Mouse (Mus musculus): ENCODE results near the gene Dst. TPM values are rescaled to one million over a fixed set of nuclear protein-coding genes. Genes with fewer than 3 reads are reported as not detected.

Dst gene
- total RNA-seq, 2 experiments from 2014 or later, result 123 to 171 TPM

DNA sequence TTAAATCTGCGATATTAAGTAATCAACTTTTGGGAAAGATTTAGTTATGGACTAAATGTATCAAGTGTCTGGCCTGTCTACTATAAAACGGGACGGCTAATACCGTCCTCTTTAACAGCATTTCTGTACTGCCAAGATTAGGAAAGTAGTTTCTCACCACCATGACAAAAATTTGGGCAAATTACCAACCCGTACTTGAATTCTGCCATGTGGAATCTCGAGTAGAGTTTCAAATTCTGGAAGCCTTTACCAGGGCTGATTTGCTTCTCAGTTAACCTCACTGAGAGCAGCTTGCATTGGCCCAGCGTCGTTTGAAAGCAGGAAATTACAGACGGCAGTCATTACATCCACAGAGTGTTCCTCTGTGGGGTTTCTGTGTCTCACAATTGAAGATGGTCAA lies 310.8 kb downstream of the Dst start:
- DNase-seq (ENCODE audit: low spot score in 2 of 2), result no peak

DNA sequence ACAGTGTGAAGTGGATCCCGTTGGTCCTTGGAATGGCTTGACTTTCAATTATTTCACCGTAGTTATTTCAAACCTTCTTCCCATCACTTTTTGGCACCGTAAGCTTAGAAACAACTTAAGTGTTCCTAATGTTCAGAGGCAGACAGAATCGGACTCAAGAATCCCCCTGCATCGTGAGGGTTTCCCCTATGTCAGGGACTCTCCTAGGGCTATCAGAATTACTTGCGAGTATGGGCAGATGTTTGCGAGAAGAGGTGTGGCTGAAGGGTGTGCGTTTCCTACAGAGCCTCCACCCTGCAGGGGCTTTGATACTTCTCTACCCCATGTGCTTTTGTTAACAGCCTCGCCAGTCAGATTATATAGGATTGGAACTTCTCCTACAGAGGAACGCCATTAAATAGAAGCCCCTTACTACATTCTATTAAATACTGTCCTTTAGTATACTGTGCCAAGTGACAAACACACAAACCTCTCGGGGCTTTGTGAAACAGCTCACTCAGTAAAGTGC lies 312.1 kb downstream of the Dst start:
- DNase-seq (ENCODE audit: low spot score in 2 of 2), result no peak

DNA sequence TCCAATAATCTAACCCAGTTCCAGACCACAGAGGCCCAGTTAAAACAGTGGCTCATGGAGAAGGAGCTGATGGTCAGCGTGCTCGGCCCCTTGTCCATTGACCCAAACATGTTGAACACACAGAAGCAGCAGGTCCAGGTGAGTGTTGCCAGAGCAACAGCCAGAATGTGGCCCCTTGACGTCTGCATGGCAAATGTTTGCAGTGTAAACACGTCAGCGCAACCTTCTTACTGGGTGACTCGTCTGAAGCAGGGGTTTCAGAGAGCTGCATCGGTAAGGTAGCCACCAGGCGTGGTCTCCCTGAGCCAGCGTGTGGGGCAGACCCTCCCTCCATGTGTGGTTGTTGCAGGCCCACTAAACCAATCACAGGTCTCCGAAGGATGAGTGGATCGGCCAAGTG lies 315.8 kb downstream of the Dst start:
- DNase-seq (ENCODE audit: low spot score in 2 of 2), result no peak

DNA sequence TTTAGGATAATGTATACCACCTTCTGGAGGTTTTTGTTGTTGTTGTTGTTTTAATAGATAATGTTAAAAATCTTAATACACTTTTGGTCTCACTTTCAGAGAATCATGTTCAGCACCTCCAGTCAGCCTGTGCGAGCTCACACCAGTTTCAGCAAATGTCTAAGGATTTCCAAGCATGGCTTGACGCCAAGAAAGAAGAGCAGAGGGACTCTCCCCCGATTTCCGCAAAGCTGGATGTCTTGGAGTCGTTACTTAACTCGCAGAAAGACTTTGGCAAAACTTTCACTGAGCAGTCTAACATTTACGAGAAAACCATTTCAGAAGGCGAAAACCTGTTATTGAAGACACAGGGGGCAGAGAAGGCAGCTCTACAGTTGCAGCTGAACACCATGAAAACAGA lies 319.7 kb downstream of the Dst start:
- no peak for DNase-seq (ENCODE audit: low spot score in 2 of 2)

DNA sequence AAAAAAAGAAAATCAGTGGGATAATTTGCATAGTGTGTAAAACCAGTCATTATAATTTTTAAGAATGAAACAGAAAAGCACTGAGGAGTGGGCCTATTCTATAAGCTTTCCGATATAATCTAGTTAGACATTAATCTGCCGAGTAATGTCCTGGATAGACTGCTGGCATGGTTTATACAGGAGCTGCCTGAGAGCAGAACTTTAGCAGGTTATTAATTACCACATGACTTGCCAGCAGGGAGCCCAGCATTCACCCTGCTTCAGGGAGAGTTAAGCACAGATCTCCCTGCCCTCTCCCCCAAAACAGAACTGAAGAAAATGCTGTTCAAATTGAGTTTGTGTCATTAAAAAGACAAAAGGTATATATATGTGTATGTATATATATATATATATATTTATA lies 323.0 kb downstream of the Dst start:
- DNase-seq (ENCODE audit: low spot score in 2 of 2), result no peak

DNA sequence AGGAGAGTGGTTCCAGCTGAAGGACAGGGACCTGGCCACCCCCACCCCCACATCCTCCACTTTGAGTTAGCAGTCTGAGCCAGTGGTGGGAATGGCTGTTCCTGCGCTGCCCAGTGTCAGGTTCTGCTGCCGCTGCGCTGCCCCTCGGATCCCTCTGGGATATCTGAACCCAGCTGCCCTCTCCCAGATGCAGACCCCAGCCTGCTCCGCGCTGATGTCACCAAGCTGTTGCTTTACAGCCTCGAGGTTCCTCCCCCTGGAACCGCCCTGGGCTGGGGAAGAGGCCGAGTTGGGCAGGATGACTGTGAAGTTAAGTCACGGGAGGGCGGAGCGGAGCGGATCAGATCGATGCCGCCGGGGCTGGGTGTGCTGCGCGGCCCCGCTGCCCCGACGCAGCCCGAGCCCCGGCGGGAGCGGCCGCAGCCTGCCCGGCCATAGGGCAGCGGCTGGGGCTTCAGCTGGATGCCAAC lies 328.3 kb downstream of the Dst start:
- peak; percentile 74 to 78 for DNase-seq (ENCODE audit: low spot score in 2 of 2)

DNA sequence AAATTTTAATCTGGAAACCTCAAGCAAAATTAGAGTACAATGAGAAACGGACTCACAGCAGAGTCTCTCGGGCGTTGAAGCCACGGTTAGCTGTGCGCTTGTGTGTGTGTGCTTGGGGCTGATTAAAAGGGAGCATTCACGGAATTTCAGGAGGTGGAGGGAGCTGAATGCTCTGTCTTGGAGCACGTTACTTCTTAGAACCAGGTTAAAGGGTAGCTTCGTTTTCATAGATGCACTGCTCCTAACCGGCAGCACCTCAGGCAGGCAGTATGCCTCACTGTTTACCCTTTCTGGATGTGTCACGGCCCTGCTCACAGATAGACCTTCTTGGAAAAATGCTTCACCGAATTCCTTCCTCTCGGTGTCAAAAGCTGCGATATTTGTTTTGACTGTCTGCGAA lies 329.2 kb downstream of the Dst start:
- DNase-seq (ENCODE audit: low spot score in 2 of 2), result no peak

DNA sequence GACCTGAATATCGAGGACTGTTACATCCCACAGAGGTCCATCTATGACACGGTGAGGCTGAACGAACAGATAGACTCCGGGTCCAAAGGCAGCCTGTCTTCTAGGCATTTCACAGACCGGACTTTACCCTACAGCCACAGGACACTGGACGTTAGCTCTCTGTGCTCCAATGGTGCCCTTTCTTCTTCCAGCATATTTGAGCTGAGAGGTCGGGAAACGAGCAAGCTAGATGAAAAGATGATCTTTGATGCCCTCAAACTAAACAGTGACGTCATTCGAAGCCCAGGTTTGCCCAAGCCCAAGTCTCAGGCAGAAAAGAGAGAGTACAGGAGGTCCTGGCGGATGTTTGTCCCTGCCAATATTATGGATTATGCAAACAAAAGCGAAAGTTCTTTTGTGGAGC lies 329.7 kb downstream of the Dst start:
- DNase-seq (ENCODE audit: low spot score in 2 of 2), result no peak

DNA sequence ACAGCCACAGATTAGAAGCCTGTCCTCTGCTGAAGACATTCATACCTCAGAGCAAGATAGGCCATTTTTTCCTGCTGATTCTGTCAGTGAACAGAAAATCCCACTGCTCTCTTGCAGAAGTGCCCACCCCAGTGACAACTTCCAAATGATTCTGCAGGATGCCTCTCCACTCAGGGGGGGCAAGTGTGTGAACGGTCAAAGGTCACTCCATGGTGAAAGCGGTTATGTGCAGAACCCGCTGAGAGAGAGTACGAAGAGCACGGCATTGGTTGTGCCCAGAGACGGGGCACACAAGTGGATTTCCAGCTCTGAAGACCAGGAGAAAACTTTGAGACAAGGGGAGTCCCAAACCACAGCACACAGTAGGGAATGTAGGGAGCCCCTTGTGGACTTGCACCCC lies 330.2 kb downstream of the Dst start:
- DNase-seq (ENCODE audit: low spot score in 2 of 2), result no peak

DNA sequence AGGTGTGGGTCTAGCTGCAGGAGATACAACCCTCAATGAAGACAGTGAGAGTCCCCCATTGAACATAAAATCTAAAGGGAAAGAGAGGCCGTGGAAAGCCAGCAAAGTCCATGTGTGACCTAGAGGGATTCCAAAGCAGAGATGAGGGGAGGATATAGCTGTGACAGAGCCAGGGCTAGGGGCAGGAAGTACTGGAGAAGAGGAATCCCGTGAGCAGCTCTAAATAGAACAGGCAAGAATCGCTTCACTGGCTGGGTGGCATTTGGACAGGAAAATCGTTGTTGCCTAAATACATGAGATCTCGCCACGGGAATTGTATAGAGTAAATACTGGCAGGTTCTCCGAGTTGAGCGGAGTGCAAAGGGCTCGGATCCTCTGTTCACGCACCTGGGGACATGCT lies 336.7 kb downstream of the Dst start:
- no peak for DNase-seq (ENCODE audit: low spot score in 2 of 2)

DNA sequence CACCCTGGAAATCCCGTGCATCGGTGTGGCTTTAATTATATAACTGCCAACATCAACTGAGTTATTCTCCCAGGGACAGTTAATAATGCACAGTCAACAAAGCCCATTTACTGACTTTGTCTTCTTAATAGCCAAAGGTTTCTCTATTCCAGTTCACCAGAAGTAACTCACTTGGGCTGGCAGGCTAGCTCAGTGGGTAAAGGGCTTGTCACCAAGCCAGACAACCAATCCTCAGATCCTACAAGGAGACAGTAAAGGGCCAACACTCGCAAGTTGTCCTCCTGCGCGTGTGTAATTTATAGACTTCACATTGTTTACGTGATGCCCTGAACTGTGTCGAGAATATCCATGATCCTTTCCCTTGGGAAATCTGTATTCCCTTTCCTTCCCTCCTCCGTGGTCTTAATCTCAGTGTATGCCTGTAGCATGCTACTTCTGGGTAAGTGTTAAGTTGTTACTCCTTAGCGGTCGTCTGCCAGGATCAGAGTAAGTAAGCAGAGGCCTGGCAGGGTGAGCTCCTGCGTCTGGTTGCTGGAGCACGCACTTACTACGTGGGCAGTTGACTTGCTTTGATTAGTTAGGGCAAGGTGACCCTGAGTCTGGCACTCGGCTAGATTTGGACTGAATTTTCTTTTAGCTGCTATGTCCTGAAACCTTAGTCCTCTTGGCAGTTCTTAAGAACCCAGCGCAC lies 338.1 kb downstream of the Dst start:
- DNase-seq (ENCODE audit: low spot score in 2 of 2), result no peak

DNA sequence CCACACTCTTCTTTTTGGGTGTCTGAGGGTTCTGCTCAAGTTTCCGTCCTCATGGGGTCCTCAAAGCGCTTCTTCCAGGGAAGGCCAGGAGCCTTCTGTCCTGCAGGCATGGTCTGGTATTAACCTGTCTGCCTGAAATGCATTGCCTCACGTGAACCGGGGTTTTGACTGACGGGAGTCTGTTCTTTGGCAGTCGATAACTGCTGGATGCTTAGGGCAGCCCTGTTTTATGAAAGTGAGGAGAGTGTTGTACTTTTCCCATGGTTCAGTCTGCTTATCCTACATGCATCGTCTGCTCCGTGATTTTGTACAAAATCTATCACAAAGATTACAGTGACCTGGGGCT lies 338.6 kb downstream of the Dst start:
- DNase-seq (ENCODE audit: low spot score in 2 of 2), result no peak

DNA sequence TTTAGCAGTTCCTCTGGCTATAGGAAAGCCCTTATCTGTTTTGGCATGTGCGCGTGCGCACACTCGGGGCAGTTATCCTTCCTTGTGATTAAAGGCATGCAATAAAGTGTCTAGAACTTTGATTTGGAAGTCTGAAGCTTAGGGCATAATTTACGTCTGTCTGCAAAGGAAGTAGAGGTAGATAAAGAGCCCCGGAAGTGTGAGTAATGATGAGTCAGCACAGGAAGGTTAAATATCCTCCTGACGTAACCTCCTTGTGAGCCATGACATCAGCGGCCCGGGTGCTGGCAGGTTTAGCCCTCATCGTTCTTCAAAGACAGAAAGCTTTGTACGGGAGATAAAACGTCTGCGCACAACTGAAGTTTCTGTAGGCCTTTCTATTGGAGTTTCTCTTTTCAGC lies 343.1 kb downstream of the Dst start:
- peak in 1 of 2 experiments; percentile 29 for DNase-seq (ENCODE audit: low spot score in 2 of 2)

DNA sequence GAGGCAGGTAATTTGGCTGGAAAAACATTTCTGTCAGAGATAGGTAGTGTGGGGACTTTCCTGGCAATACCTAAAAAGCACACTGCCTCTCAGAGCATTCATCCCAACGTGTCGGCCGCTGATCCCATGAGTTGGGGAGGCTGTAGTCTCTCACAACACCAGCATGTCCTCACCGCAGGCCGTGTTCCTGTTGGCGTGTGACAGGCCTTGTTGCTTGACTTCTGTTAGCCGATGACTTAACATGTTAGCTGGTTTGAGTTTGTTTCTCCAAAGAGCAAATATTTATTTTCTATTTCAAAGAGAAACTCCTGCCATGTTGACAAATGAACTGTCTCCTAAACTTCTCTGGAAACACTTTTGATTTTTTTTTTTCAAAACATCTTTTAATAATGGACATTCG lies 344.2 kb downstream of the Dst start:
- no peak for DNase-seq (ENCODE audit: low spot score in 2 of 2)

DNA sequence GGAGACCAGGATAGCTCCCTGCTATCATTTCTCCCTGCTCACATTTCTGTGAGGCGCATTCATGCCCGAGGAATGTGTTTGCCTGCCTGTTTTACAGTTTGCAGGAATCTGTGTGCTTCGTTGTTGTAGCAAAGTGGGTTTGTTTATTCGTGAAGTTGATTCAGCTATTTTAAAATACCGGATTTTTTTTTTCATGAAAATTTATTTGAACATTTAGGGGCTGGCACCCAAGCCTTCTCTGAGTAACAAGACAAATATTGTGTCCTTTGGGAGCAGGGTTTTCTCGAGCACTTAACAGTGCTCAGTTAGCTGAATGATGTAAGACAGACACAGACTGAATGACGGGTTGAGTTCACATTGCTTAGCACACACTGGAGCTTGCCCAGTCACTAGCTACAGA lies 345.9 kb downstream of the Dst start:
- no peak for DNase-seq (ENCODE audit: low spot score in 2 of 2)

DNA sequence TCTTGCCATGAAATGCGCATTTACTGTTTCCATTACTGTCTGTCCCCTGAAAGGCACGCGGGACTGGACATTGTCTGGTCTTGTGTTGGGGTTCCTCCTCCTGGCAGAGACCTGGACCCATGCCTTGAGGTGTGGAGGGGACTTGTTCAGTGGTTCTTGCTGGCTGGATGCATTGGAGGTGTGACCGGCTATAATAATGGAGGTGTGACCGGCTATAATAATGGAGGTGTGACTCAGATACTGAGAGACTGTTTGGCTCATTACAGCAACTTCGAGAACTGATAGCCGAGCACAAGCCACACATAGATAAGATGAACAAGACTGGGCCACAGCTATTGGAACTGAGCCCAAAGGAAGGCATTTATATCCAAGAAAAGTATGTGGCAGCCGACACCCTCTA lies 351.9 kb downstream of the Dst start:
- no peak for DNase-seq (ENCODE audit: low spot score in 2 of 2)

DNA sequence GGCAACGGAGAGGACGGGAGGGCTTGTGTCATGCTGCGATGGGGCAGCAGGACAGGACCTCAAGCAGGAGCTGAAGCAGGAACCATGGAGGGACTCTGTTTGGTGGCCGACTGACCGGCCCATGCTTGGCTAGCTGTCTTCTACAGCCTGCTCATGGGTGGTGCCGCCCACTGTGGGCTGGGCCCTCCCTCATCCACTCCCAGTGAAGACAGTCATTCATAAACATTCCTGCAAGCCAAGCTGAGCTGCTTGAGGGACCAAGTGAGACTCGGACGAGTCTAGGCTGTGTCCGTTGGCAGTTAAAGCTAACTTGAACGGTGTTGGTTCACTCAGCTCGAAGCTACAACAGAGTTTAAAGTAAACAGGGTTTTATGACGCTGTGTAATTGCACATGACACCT lies 353.0 kb downstream of the Dst start:
- no peak for DNase-seq (ENCODE audit: low spot score in 2 of 2)

DNA sequence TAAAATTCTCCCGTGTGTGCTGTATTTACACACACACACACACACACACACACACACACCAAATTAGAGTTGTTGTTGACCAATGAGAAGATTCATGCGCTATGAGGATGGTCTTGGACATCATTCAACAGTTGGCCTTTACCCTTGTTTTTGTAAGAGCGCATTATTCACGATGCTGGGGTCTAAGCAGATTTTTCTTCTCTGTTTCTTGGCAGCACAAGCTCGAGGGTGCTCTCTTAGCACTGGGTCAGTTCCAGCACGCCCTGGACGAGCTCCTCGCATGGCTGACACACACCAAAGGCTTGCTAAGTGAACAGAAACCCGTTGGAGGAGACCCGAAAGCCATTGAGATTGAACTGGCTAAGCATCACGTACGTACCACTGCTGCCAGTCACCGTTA lies 360.5 kb downstream of the Dst start:
- DNase-seq (ENCODE audit: low spot score in 2 of 2), result no peak

DNA sequence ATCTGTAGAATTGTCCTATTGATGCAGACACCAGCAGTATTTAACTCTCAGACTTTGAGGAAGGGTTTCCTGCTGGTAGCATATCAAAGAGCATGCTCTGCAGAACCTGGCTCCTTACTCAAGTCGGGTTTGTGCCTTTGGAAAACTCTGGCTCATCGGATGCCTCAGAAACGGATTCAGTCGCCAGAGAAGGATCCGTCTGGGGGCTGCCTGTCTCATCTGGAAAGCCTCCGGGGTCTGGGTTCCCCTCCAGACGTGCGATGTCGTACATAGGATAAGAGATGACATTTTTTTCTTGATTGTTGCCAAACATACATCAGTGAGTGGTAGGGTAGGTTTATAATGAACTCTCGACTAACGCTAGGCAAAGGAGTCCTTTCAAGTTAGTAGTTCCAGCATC lies 361.6 kb downstream of the Dst start:
- no peak for DNase-seq (ENCODE audit: low spot score in 2 of 2)

DNA sequence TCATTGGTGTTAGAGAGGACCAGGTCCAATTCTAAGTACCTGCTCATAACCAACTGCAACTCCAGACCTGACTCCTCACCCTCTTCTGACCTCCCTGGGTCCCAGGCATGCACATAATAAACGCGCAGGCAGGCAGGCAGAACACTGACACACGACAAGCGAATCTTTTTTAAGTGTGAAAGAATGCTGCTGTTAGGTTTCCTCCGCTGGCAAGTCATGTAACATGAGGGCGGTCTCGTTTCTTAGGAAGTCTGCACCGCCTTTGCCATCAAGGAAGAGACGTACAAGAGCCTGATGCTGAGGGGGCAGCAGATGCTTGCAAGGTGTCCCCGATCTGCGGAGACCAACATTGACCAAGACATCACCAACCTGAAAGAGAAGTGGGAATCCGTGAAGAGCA lies 365.9 kb downstream of the Dst start:
- no peak for DNase-seq (ENCODE audit: low spot score in 2 of 2)

DNA sequence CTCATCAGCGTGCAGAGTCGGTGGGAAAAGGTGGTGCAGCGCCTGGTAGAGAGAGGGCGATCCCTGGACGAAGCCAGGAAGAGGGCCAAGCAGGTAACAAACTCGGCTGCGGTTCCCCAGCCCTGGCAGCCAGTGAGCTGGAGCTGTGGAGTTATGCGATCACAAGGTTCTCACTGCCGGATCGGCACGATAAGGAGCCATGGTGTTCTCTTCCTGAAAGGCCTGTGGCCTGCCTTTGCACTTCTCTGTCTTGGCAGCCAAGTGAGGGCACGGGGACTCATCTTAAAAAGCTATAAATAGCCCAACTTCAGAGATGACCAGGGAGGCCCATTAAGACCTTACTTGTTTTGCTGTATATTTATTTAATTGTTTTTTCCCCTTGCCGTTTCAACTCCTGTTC lies 367.8 kb downstream of the Dst start:
- DNase-seq (ENCODE audit: low spot score in 2 of 2), result no peak

DNA sequence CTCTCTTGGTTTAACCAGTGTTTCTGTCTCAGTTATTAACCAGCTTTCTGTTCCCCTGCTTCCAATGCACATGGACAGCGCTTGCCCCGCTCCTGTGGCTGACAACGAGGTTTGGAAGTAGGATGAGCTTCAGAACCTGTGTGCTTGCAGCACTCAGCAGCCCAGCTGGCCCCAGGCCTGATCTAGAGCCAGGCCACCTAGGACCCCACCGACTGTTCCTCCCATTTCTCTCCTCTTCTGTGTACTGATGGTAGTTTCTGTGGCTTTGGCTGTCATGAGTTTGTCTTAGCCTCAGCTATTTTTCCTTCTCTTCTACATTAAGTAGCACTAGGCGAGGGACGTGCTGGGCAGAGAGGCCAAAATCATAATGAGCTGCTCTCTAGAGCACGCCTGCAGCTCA lies 368.7 kb downstream of the Dst start:
- no peak for DNase-seq (ENCODE audit: low spot score in 2 of 2)

DNA sequence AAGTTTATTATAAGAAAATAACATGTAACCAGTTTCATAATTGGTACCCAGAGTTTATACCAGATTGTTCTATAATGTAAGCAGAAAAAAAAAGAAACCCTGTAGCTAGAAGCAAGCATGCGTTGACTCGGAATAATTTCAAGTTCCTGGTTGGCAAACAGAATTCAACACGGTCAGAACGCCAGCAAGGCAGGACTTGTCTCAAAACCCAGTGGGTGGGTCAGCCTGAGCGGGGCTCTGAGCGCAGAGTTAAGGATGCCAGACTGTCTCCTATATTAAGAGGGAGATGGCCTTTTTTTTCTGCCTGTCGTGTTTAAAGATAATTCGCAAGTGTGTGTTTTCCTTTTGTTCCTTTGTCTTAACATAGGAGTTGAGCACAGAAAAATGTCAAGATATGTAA lies 369.2 kb downstream of the Dst start:
- DNase-seq (ENCODE audit: low spot score in 2 of 2), result no peak

DNA sequence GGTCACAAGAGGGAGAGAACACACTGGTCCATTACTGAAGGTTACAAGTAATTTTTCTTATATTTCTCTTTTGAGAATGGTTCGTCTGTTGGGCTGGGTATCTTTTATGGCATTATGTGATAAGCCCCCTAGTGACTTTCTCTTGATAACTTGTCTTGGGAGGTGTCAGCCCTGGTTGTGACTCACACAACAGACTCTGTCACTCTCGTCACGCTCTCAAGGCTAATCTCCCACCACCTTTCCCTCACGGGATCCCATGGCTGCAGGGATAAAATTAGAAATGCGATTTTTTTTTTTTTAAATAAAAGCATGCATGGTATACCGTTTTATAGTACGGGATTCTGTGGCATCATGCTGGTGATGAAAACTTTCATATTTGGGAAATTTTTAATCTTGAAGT lies 375.5 kb downstream of the Dst start:
- DNase-seq (ENCODE audit: low spot score in 2 of 2), result no peak
